Mouse (Mus musculus) erythroblast, embryonic 14.5 days (primary cell): Measurements from ENCODE around the gene C1rl. TPM values are rescaled to one million over a fixed set of nuclear protein-coding genes. Genes with fewer than 3 reads are reported as not detected.

Source experiments
- H3K27me3 ChIP-seq: 2 replicates; pipeline ENCODE4 v1.6.1; 2012; ENCODE audit warnings: inconsistent platforms; ENCODE audit not compliant: control insufficient read depth
- H3K36me3 ChIP-seq: 2 replicates; pipeline ENCODE4 v1.6.1; 2012; ENCODE audit warnings: mild to moderate bottlenecking, inconsistent platforms; ENCODE audit not compliant: control insufficient read depth
- H3K4me1 ChIP-seq: 2 replicates; pipeline ENCODE4 v1.6.1; 2012; ENCODE audit warnings: inconsistent platforms; ENCODE audit not compliant: control insufficient read depth
- H3K4me3 ChIP-seq: replicated peaks from 2 replicates; pipeline ENCODE3; 2012; ENCODE audit warnings: moderate library complexity, mild to moderate bottlenecking, inconsistent platforms
- H3K9me3 ChIP-seq: 2 replicates; pipeline ENCODE4 v1.6.1; 2012; ENCODE audit warnings: low read length, inconsistent platforms, mixed read lengths; ENCODE audit not compliant: control insufficient read depth
- GATA1 ChIP-seq: IDR thresholded peaks from 2 replicates; pipeline ENCODE4 v1.6.1; 2012; ENCODE audit warnings: low read length, inconsistent platforms, mixed read lengths
- TAL1 ChIP-seq: IDR thresholded peaks from 3 replicates; pipeline ENCODE4 v1.6.1; 2012; ENCODE audit warnings: low read length, inconsistent platforms, mixed read lengths
- polyA plus RNA-seq: library from polyadenylated mRNA; stranded (reverse); fragments of >175 nt; gene quantifications from 2 replicates; pipeline ENCODE4 v1.2.3, GENCODE M21; 2012

Gene C1rl
- not detected in 2 replicates for polyA plus RNA-seq

- H3K4me1 ChIP-seq, result peaks cover 18% of the 10 kb centered on the region
- TF ChIP-seq GATA1, result no peak
- TF ChIP-seq TAL1, result no peak
- H3K9me3 ChIP-seq, result no peaks in the 10 kb centered on the region; the same call in 1 of the 2 replicates
- no peaks in the 10 kb centered on the region for H3K27me3 ChIP-seq
- no peaks in the 10 kb centered on the region; the same call in 1 of the 2 replicates for H3K36me3 ChIP-seq
- no peak within 1 kb of the TSS for H3K4me3 ChIP-seq
Observed at GRCm38 (mm10) chr6:124492842-124493561, at the start of gene C1rl. TSS of gene C1rl (plus strand) at chr6:124493113.

- no peaks in the 10 kb centered on the region for H3K36me3 ChIP-seq
- no peaks in the 10 kb centered on the region for H3K27me3 ChIP-seq
- no peaks in the 10 kb centered on the region for H3K9me3 ChIP-seq
- peaks cover 2% of the 10 kb centered on the region; the same call in 1 of the 2 replicates for H3K4me1 ChIP-seq
- TF ChIP-seq GATA1 (no peak), TAL1 (no peak)
- no peak overlapping the region for H3K4me3 ChIP-seq
Observed at GRCm38 (mm10) chr6:124443338-124443737, 49.6 kb upstream of the C1rl start.

GRCm38 (mm10) chr6:124446024-124446423 lies 46.9 kb upstream of the C1rl start:
- TF ChIP-seq GATA1 (no peak), TAL1 (no peak)
- Histone ChIP-seq H3K9me3 (no peaks in the 10 kb centered on the region), H3K27me3 (no peaks in the 10 kb centered on the region), H3K36me3 (peaks cover 2% of the 10 kb centered on the region), H3K4me1 (peaks cover 25% of the 10 kb centered on the region), H3K4me3 (no peak overlapping the region)

GRCm38 (mm10) chr6:124446459-124446858 lies 46.5 kb upstream of the C1rl start:
- no peaks in the 10 kb centered on the region for H3K27me3 ChIP-seq
- H3K36me3 ChIP-seq, result peaks cover 2% of the 10 kb centered on the region
- no peaks in the 10 kb centered on the region for H3K9me3 ChIP-seq
- TF ChIP-seq TAL1 (no peak), GATA1 (no peak)
- peaks cover 29% of the 10 kb centered on the region for H3K4me1 ChIP-seq
- no peak overlapping the region for H3K4me3 ChIP-seq

GRCm38 (mm10) chr6:124447356-124447755 lies 45.6 kb upstream of the C1rl start:
- no peak for TF ChIP-seq TAL1
- no peak for TF ChIP-seq GATA1
- H3K4me1 ChIP-seq, result peaks cover 38% of the 10 kb centered on the region
- peaks cover 2% of the 10 kb centered on the region for H3K36me3 ChIP-seq
- H3K4me3 ChIP-seq, result no peak overlapping the region
- no peaks in the 10 kb centered on the region for H3K27me3 ChIP-seq
- no peaks in the 10 kb centered on the region for H3K9me3 ChIP-seq

- Histone ChIP-seq H3K36me3 (peaks cover 2% of the 10 kb centered on the region), H3K4me1 (peaks cover 46% of the 10 kb centered on the region), H3K9me3 (no peaks in the 10 kb centered on the region), H3K27me3 (no peaks in the 10 kb centered on the region), H3K4me3 (no peak overlapping the region)
- no peak for TF ChIP-seq TAL1
- TF ChIP-seq GATA1, result no peak
Observed at GRCm38 (mm10) chr6:124448186-124448852, 44.6 kb upstream of the C1rl start.

- Histone ChIP-seq H3K4me3 (no peak overlapping the region), H3K27me3 (no peaks in the 10 kb centered on the region), H3K36me3 (peaks cover 2% of the 10 kb centered on the region), H3K9me3 (no peaks in the 10 kb centered on the region), H3K4me1 (peaks cover 49% of the 10 kb centered on the region)
- no peak for TF ChIP-seq TAL1
- TF ChIP-seq GATA1, result no peak
Observed at GRCm38 (mm10) chr6:124448959-124449667, 43.8 kb upstream of the C1rl start.

- H3K4me1 ChIP-seq, result peaks cover 49% of the 10 kb centered on the region
- no peaks in the 10 kb centered on the region for H3K27me3 ChIP-seq
- H3K36me3 ChIP-seq, result peaks cover 2% of the 10 kb centered on the region
- no peaks in the 10 kb centered on the region for H3K9me3 ChIP-seq
- TF ChIP-seq TAL1 (no peak), GATA1 (no peak)
- H3K4me3 ChIP-seq, result no peak overlapping the region
Observed at GRCm38 (mm10) chr6:124449668-124450383, 43.1 kb upstream of the C1rl start.
